Mouse (Mus musculus): Measurements from ENCODE around the gene Slc30a3.

GRCm38 (mm10) chr5:31048763-31049641 lies 59.0 kb downstream of the Slc30a3 start, which contains the start of gene Slc5a6:
- TF ChIP-seq GATA2 (IDR thresholded peaks at IDR 0.05; ENCODE audit: borderline replicate concordance, low read depth, low read length), result no peak
- no peak for TF ChIP-seq CTCF (IDR thresholded peaks at IDR 0.05; ENCODE audit: low read depth, low read length)
- TF ChIP-seq GATA1 (IDR thresholded peaks at IDR 0.05; ENCODE audit: borderline replicate concordance, low read length), result no peak
- no peak for TF ChIP-seq TAL1 (conservative IDR thresholded peaks at IDR 0.05; ENCODE audit: low read depth, low read length)
